Mouse (Mus musculus) G1E (cell line): ENCODE data around the gene Gpr22. TPM values are rescaled to one million over a fixed set of nuclear protein-coding genes. Genes with fewer than 3 reads are reported as not detected.

ENCODE experiments used
- ATAC-seq: 2 replicates; pipeline ENCODE4 v1.8.0; 2016; ENCODE audit warnings: mild to moderate bottlenecking; ENCODE audit not compliant: insufficient number of reproducible peaks, poor library complexity, low FRiP score, severe bottlenecking; ENCODE audit errors: extremely low read depth
- DNase-seq: peaks from one replicate; pipeline ENCODE4 v3.0.0; 2012; ENCODE audit warnings: low spot score
- H3K27me3 ChIP-seq: 2 replicates; pipeline ENCODE4 v1.6.1; 2012; ENCODE audit warnings: mild to moderate bottlenecking, low read length, inconsistent platforms; ENCODE audit not compliant: insufficient read depth
- H3K36me3 ChIP-seq: replicated peaks from 2 replicates; pipeline ENCODE3; 2012; ENCODE audit warnings: mild to moderate bottlenecking, inconsistent platforms
- H3K4me1 ChIP-seq: 2 replicates; pipeline ENCODE4 v1.6.1; 2012; ENCODE audit warnings: low read depth, low read length, inconsistent platforms, mixed read lengths; ENCODE audit not compliant: insufficient read depth
- H3K4me3 ChIP-seq: 2 replicates; pipeline ENCODE4 v1.5.1; 2012; ENCODE audit warnings: low read depth, mild to moderate bottlenecking, inconsistent platforms, low read length, moderate library complexity, mixed read lengths
- H3K9me3 ChIP-seq: replicated peaks from 2 replicates; pipeline ENCODE4 v1.6.1; 2012; ENCODE audit warnings: inconsistent platforms
- CTCF ChIP-seq: IDR thresholded peaks from 2 replicates; pipeline ENCODE4 v1.5.1; 2012; ENCODE audit warnings: low read depth, low read length, inconsistent platforms, mixed read lengths
- GATA1 ChIP-seq: IDR thresholded peaks from 2 replicates; pipeline ENCODE4 v1.6.1; 2012; ENCODE audit warnings: borderline replicate concordance, low read length, inconsistent platforms, mixed read lengths
- GATA2 ChIP-seq: IDR thresholded peaks from 2 replicates; pipeline ENCODE4 v1.6.1; 2012; ENCODE audit warnings: low read depth, low read length, inconsistent platforms, borderline replicate concordance
- POLR2AphosphoS5 ChIP-seq: IDR thresholded peaks from 2 replicates; pipeline ENCODE4 v1.6.1; 2012; ENCODE audit warnings: low read depth, low read length, inconsistent platforms; ENCODE audit not compliant: insufficient replicate concordance
- TAL1 ChIP-seq: conservative IDR thresholded peaks from 2 replicates; pipeline ENCODE4 v1.6.1; 2012; ENCODE audit warnings: low read depth, low read length, inconsistent platforms, mixed read lengths
- polyA plus RNA-seq: library from polyadenylated mRNA; stranded (reverse); fragments of >175 nt; gene quantifications from 2 replicates; pipeline ENCODE4 v1.2.3, GENCODE M21; 2012
- total RNA-seq, 2 experiments: library from RNA; stranded (forward) in 1 of 2; stranded (reverse) in 1 of 2; fragments of 200-1000 nt in 1 of 2; fragments of >200 nt in 1 of 2; fragmentation: Nextera tagmentation in 1 of 2; gene quantifications; 2 replicates each; pipeline ENCODE4 v1.2.3; 2014 to 2017

Gene Gpr22
- total and polyA plus RNA-seq, 3 experiments: 0.16 TPM; not detected in 2

DNA sequence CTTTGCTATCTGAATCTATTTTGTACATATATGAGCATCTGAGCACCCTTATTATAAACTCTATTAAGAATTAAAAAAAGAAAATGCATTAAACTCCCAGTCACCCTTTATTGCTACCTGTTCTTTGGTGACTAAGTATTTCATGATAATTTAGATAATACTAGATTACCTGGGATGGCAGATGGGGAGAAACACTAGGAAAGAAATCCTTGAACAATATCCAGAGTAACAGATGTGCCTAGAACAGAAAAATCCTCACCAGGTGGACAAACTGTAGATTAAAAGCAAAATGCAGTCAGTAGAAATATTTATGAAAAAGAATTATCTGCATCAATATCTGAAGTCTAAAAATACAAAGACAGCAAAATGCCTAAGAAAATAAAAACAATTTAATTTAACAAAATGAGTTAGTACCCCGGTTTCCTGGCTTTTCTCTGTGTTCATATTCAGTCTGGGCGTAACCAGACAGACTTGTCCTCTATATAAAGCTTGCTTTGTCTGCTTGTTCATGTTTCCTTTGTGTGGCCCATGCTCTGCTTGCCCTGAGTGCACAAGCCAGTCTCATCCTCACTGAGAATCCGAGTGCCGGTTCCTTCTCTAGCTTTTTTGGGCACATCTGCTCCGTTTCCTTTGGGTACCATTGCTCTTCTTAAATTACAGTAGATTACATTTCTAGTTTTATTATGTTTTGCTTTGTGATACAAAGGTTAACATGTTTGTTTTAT lies 13.0 kb downstream of the Gpr22 start:
- Histone ChIP-seq H3K4me1 (no peaks in the 10 kb centered on the region), H3K9me3 (no peaks in the 10 kb centered on the region; the same call in 1 of the 2 replicates), H3K27me3 (no peaks in the 10 kb centered on the region), H3K36me3 (peaks cover 20% of the 10 kb centered on the region), H3K4me3 (no peak overlapping the region)
- no peak for TF ChIP-seq GATA1
- no peak for TF ChIP-seq CTCF
- no peak for ATAC-seq
- no peak for DNase-seq

DNA sequence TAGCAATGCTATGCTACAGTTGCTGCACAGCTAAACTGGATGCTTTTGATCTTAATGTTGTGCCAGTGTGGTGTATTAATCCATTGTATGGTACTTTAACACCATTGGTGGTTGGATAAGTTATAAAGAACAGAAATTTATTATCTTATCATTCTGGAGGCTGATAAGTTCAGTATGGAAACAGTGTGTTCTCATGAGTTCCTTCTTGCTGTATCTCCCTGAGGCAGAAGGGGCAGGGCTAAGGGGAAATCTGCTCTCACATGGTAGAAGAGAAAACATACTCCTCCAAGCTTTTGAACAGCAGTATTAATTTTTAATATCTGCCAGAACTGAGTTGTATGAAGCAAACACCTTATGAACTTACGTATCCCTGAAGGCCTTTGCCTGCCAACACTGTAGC lies 20.5 kb downstream of the Gpr22 start:
- no peaks in the 10 kb centered on the region; the same call in 1 of the 2 replicates for H3K9me3 ChIP-seq
- no peak for ATAC-seq
- TF ChIP-seq GATA1: no peak
- TF ChIP-seq CTCF: no peak
- TF ChIP-seq POLR2AphosphoS5: no peak
- no peak for TF ChIP-seq TAL1
- TF ChIP-seq GATA2: no peak
- H3K4me1 ChIP-seq: peaks cover 2% of the 10 kb centered on the region; the same call in 1 of the 2 replicates
- H3K4me3 ChIP-seq: no peak overlapping the region
- no peaks in the 10 kb centered on the region for H3K27me3 ChIP-seq
- H3K36me3 ChIP-seq: peaks cover 35% of the 10 kb centered on the region
- DNase-seq: no peak

DNA sequence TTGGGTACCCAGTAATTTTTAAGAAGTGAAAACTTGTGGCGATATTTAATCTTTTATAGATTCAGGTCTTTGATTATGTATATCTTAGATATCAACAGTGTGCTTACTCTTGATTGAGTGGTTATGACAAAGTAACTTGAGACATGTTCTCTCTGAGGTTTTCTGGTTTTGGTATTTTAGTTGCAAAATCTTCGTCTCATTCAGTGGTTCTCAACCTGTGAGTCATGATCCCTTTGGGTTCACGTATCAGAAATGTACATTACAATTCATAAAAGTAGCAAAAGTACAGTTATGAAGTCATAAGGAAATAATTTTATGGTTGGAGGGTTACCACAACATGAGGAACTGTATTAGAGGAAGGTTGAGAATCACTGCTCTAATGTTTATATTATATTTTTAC lies 27.1 kb downstream of the Gpr22 start:
- DNase-seq (no peak), ATAC-seq (no peak)
- Histone ChIP-seq H3K27me3 (no peaks in the 10 kb centered on the region), H3K36me3 (peaks cover 44% of the 10 kb centered on the region), H3K4me1 (no peaks in the 10 kb centered on the region), H3K9me3 (no peaks in the 10 kb centered on the region), H3K4me3 (no peak overlapping the region)
- no peak for TF ChIP-seq POLR2AphosphoS5

DNA sequence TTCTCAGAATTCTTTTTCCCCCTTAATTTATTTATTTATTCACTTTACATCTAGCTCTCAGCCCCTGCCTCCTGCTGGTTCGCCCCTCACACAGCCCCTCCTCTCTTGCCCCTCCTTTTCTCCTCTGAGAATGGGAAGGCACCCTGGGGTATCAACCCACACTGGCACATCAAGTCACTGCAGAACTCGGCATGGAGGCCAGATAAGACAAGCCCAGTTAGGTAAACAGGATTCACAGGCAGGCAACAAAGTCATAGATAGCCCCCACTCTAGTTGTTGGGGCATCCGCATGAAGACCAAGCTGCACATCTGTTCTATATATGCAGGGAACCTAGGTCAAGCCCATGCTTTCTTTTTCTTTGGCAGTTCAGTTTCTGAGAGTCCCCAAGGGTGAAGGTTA lies 46.6 kb downstream of the Gpr22 start:
- no peak for ATAC-seq

DNA sequence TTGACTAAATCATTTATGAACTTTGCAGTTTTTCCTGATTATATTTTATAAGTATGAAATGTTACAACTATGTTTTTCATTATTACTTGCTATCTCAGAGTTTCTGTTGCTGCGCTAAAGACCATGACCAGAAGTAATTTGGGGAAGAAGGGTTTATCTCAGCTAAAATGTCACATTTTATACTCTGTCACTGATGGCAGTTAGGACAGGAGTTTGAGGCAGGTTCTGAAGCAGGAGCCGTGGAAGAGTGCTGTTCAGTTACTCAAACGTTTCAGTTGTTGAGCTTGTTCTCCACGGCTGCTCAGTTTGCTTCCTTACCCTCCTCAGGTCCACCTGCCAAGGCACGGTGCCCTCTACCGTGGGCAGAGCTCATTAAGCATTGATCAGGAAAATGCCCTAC lies 47.7 kb downstream of the Gpr22 start:
- DNase-seq (no peak), ATAC-seq (no peak)
- H3K36me3 ChIP-seq: peaks cover 79% of the 10 kb centered on the region
- no peak overlapping the region for H3K4me3 ChIP-seq
- TF ChIP-seq GATA2 (no peak), POLR2AphosphoS5 (no peak), TAL1 (no peak), GATA1 (no peak), CTCF (no peak)
- H3K9me3 ChIP-seq: no peaks in the 10 kb centered on the region; the same call in 1 of the 2 replicates
- no peaks in the 10 kb centered on the region for H3K4me1 ChIP-seq
- no peaks in the 10 kb centered on the region for H3K27me3 ChIP-seq

More for the DNA sequence above, 46.6 kb downstream of the Gpr22 start:
- Histone ChIP-seq H3K9me3 (no peaks in the 10 kb centered on the region; the same call in 1 of the 2 replicates), H3K36me3 (peaks cover 81% of the 10 kb centered on the region), H3K27me3 (no peaks in the 10 kb centered on the region), H3K4me1 (no peaks in the 10 kb centered on the region), H3K4me3 (no peak overlapping the region)
- DNase-seq: no peak
- TF ChIP-seq CTCF: no peak
- TF ChIP-seq GATA2: no peak
- no peak for TF ChIP-seq POLR2AphosphoS5
- TF ChIP-seq GATA1: no peak

Other genes with a start within 250 kb of the Gpr22 start
- gene Cbll1, start 214.3 kb downstream of the Gpr22 start, total RNA-seq (2014; fragmentation: Nextera tagmentation): 111 and 144 TPM in 2 replicates
- gene Cbll1, start 214.3 kb downstream of the Gpr22 start, total RNA-seq (2017): 12.5 and 16.3 TPM in 2 replicates
- gene Cbll1, start 214.3 kb downstream of the Gpr22 start, polyA plus RNA-seq: 5.7 and 6.9 TPM in 2 replicates
- not detected in 2 replicates for gene Slc26a4, start 154.0 kb downstream of the Gpr22 start, total RNA-seq (2014; fragmentation: Nextera tagmentation)
- gene Slc26a4, start 154.0 kb downstream of the Gpr22 start, total RNA-seq (2017): 0.05 and 0.06 TPM in 2 replicates
- gene Slc26a4, start 154.0 kb downstream of the Gpr22 start, polyA plus RNA-seq: not detected in 2 replicates
- gene Bcap29, start 79.3 kb downstream of the Gpr22 start, total RNA-seq (2014; fragmentation: Nextera tagmentation): 90.5 and 94.3 TPM in 2 replicates
- 46.6 and 47.6 TPM in 2 replicates for gene Bcap29, start 79.3 kb downstream of the Gpr22 start, total RNA-seq (2017)
- 28.3 and 37.5 TPM in 2 replicates for gene Bcap29, start 79.3 kb downstream of the Gpr22 start, polyA plus RNA-seq
- gene Dus4l, start 59.1 kb downstream of the Gpr22 start, total RNA-seq (2014; fragmentation: Nextera tagmentation): 30.0 and 43.0 TPM in 2 replicates
- 15.2 and 16.0 TPM in 2 replicates for gene Dus4l, start 59.1 kb downstream of the Gpr22 start, total RNA-seq (2017)
- 6.7 and 6.8 TPM in 2 replicates for gene Dus4l, start 59.1 kb downstream of the Gpr22 start, polyA plus RNA-seq
- gene Cog5, start 59.1 kb downstream of the Gpr22 start, total RNA-seq (2014; fragmentation: Nextera tagmentation): 142 and 156 TPM in 2 replicates
- gene Cog5, start 59.1 kb downstream of the Gpr22 start, total RNA-seq (2017): 90.1 and 101 TPM in 2 replicates
- 3.0 and 4.7 TPM in 2 replicates for gene Cog5, start 59.1 kb downstream of the Gpr22 start, polyA plus RNA-seq
- gene Hbp1, start 236.6 kb upstream of the Gpr22 start, total RNA-seq (2014; fragmentation: Nextera tagmentation): 152 and 153 TPM in 2 replicates
- 120 and 121 TPM in 2 replicates for gene Hbp1, start 236.6 kb upstream of the Gpr22 start, total RNA-seq (2017)
- 2.1 and 2.5 TPM in 2 replicates for gene Hbp1, start 236.6 kb upstream of the Gpr22 start, polyA plus RNA-seq